Mouse (Mus musculus): ENCODE results near the gene Ccng2.

The Ccng2 gene

DNA sequence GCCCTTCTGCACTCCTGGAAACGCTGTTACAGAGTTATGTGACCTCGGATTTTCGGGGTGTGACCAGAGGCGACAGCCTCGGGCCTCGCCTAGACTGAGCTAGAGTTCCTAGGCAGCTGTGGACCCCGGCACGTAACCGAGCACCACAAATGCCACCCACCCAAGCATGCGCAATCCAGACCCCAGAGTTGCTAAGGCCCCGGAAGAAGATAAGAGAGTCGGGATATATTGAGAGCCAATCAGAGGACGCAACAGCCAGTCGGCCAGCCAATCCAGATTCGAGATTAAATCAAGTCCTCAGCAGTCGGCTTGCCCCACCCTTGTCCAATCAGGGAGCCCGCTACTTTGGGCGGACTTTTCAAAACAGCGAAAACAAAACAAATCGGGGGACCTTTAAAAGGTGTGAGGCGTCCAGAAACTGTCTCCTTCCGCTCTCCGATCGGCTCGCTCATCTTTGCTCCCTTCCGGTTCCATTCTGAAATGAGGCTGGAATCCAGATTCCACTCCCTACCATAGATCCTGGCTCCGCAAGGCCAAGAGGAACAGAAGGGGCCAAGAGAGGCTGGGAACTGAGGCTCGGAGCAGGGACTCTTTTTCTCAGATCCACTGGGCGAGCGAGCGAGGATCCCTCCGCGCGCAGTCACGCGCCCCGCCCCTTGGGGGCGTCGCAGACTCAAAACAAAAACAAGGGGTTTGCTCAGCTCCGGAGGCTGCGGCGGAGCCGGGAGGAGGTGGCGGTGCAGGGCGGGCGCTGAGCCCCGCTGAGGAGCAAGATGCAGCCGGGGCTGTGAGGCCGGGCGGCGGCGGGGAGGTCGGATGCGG, at the start of gene Ccng2:
Ccng2 (plus strand) TSS at position 375 of the 822 bp plus-strand sequence.
- DNase-seq (ENCODE audit: extremely low spot score): peak; percentile 92

DNA sequence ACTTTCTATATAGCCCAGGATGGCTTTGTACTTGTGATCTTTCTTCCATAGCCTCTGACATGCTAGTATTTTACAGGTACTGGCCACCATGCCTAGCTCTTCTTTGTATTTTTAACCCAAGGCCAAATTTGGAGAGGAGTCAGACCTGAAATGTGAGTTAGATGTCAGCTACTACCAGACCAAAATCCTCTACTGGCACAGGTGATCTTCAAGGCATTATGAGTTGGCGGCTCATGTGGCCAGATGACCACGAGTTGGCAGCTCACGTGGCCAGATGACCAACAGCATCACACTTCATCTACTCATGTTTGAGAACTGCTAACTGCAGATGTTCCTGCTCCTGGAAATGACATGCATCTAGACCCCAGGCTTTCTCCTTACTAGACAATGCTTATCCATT, 48.7 kb upstream of the Ccng2 start:
- DNase-seq (ENCODE audit: extremely low spot score): no peak

DNA sequence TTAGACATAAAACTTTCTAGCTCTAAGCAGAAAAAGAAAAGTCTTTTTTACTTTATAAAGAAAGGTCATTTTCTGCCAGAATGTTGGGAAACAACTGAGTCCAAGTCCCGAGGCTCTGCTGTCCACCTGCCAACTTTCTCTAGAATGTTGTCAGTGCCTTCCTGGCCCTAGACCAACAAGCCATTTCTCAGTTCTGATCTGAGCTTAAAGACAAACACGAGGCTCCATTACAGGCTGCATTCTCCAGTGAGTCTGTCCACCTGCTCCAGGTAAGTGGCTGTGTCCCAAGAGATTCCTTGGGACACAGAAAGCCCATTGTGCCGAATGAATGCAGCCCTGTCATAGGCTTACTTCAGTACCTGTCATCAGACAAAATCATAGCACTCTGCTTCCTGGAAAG, 45.4 kb upstream of the Ccng2 start:
- no peak for DNase-seq (ENCODE audit: extremely low spot score)

DNA sequence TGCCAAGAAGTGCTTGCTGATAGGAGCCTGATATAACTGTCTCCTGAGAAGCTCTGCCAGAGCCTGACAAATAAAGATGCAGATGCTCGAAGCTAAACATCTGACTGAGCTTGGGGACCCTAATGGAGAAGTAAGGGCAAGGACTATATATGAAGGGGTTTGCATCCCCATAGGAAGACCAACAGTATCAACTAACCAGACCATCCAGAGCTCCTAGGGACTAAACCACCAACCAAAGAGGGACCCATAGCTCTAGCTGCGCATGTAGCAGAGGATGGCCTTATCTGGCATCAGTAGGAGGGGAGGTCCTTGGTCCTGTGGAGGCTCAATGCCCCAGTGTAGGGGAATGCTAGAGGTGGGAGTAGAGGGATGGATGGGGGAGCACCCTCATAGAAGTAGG, 42.5 kb upstream of the Ccng2 start:
- DNase-seq (ENCODE audit: extremely low spot score): no peak

DNA sequence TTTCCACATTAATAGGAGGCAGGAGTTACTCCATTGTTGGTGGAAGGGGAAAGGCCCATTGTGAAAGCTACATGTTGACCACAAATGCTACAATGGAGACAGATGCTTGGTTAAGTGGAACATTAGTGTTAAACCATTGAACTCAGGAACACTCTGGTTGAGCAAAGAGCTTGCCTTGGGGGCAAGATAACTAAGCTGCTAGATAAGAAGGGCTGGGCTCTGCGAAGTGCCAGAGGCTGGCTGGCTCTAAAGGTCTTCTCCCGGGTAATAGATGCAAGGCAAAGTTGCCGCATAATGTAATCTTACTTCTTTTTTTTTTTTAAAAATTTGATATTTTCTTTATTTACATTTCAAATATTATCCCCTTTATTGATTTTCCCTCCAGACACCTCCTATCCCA, 39.9 kb upstream of the Ccng2 start:
- DNase-seq (ENCODE audit: extremely low spot score): no peak

DNA sequence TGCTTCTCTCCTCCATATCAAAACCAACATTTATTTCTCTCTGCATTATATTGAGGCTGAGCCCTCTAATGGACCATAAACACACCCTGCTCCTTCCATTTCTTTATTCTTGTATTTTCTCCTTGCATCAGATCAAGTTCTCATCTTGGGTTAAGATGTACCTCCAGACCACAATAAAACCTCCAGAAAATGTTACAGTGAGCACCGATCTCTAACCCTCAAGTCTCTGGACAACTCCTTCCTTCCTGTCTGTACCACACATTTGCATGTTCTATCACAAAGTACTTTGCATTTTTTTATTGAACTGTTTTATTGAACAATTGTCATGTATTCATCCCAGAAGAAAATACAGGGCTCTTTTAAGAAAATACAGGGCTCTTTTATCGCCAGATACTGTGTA, 37.5 kb upstream of the Ccng2 start:
- DNase-seq (ENCODE audit: extremely low spot score): no peak

DNA sequence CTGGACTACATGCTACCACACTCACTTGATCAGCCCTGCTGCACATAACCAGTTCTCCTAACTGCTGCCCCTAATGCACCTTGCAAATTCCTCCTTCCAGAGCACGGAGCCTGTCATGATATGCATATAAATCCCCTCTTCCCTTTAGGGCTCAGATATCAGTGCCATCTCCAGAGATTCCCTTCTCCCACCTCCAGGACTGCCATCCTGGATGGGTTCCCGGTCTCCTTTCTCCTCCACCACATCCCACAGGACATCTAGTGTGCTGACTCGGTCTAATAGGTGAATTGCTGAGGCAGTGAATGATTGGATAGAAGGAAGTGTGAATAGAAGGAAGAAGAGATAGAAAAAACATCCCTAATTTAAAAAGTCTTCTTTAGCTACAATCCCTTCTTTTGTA, 35.3 kb upstream of the Ccng2 start:
- DNase-seq (ENCODE audit: extremely low spot score): no peak

DNA sequence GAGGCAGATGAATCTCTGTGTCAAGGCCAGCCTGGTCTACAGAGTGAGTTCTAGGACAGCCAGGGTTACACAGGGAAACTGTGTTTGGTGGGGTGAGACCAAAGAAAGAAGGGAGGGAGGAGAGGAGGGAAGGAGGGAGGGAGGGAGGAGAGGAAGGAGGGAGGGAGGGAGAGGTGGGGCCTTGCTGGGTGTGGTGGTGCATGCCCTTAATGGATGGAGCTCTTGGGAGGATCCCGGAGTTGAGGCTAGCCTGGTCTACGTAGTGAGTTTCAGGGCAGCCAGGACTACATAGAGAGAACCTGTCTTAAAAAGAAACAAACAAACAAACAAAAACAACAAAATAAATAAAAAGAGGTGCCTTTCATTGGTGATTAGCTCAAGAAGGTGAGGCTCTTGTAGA, 34.2 kb upstream of the Ccng2 start:
- no peak for DNase-seq (ENCODE audit: extremely low spot score)

DNA sequence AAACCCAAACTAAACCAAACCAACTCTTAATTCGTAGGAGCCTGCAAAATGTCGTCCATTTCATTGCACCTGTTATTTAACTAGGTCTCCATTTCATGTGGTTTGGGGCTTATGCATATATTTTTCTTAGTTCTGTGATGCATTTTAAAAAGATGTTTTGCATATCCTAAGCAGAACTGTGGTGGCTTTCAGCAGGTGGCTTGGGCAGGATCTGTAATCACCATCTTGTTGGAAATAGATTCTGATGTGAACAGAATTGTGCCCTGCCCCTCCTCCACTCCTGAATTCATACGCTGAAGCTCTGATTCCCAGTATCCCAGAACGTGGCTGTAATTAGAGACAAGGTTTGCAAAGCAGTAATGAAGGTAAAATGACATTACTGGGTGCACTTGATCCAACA, 32.9 kb upstream of the Ccng2 start:
- no peak for DNase-seq (ENCODE audit: extremely low spot score)

DNA sequence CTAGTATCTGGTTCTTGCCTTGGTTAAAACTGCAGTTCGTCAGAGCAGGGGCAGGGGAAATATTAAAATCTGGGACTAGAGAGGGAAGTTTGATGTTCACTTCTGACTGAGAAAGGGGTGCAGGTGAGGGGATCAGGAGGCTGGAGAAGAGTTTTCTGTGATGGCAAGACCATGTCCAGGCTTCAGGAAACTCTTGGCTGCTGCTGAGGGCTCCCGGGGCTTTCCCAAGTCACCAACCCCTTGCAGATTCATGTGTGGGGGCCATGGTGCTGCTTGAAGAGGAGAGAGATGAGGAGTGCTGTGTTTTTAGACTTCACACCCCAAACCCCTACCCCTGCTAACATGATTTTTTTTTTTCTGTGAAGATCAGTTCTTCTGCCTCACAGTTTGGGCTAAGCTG, 32.5 kb upstream of the Ccng2 start:
- DNase-seq (ENCODE audit: extremely low spot score): no peak

DNA sequence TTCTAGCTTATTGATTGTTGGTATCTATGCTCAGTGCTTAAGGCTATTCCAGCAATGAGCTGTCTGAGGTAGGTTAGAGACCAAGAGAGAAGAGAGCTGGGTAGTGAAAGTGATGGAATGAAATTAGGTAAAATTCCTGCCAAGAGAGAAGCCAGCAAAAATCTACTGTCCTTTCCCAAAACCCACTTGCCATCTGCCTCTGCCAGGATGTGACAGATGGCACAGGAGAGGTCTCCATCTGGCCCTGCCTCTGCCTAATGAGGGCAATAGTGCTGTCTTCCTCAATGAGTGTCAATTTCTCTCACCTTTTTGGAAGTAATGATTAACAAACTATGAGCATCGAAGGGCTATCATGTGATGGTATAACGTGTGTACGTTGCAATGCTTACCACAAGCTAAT, 31.2 kb upstream of the Ccng2 start:
- DNase-seq (ENCODE audit: extremely low spot score): no peak

DNA sequence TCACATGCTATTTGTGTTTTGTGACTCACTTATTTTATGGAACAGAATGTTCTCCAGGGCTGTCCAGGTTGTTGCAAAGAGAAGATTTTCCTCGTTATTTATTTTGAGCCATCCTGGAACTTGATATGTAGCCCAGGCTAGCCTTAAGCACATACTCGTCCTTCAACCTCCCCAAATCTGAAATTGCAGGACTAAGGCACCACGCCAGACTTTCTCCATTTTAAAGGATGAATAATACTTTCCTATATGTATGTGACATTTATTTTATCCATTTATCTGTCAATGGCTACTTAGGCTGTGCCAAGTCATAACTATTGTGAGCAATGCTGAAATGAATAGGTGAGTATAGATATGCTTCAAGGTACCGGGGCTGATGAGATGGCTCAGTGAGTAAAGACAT, 30.5 kb upstream of the Ccng2 start:
- no peak for DNase-seq (ENCODE audit: extremely low spot score)

DNA sequence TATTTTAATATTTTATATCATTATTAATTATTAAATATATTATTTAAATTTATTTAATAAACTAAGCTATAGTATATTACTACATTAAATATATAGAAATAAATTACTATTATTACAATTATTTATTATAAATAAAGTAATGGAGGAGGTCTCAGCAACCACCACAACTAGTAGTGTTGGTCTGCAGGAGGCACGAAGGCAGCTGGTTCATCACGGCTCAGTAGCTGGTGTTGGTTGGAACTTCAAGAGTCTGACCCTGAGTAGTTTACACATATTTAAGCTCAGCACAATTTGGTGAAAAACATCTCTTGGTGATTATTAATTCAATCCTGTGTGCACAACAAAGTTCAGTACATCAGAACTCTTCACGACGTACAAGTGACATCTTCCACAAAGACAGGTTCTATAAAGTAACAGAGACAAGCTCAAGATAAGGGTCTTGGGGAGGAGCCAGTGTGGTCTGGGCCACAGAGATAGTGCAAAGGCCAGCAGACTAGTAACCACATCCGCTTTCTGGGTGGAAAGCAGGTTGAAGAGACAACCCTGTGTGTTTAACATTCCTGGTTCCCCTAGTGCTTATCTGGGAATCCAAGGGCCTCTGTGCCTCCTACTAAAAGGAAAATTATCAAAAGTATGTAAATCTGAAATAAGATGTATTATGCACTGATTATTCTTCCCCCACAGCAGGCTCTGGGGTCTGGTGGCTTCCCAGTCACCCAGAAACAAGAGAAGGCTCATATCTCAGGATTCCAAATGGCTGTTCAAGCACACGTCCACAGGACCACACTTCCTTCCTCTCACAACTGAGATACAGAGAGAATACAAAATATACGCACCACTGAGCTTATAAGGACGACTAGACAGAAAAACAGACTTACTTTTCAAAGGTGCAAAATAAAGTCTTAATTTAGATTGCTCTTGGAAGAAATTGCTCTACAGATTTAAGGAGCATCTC, 27.2 kb upstream of the Ccng2 start:
- no peak for DNase-seq (ENCODE audit: extremely low spot score)

DNA sequence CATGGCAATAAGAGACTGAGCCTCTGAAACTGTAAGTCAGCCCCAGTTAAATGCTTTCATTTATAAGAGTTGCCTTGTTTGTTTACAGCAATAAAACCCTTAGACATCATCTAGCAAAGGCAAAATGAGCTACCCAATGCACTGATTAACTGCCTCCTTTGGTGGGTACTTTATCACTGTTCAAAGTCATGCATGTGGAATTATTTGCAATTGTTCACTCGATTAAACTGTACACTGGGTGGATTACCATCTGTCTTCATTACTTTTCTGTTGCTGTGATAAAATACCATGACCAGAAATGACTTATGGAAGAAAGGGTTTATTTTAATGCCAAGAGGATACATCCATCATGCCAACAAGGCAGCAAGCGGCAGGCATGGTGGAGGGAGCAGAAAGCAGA, 21.8 kb upstream of the Ccng2 start:
- no peak for DNase-seq (ENCODE audit: extremely low spot score)

DNA sequence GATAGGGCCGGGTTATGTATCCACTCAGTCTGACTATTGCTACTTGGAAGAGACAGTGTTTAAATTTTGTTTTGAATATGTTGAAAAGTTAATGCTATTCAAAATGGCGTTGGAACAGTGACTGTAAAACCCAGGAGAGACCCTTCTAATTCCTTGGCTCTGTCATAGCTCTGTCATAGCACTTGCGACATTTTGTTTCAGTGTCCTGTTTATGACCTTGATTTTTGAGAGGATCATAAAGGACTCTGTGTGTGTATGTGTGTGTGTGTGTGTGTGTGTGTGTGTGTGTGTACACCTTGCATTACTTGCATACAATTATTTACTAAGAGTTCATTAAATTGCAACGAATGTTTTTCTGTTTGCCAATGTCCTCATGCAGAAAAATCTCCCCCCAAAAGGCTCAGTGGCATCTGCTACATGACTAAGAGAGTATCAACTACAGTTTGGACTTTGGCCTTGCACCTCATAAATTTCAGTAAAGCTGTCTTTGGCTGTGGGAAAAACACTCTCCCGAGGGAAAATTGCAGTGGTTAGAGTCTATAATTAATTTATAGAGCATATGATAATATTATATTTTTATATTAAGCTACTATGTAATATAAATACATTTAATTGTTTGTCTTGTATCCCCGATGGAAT, 17.0 kb upstream of the Ccng2 start:
- DNase-seq (ENCODE audit: extremely low spot score): no peak

DNA sequence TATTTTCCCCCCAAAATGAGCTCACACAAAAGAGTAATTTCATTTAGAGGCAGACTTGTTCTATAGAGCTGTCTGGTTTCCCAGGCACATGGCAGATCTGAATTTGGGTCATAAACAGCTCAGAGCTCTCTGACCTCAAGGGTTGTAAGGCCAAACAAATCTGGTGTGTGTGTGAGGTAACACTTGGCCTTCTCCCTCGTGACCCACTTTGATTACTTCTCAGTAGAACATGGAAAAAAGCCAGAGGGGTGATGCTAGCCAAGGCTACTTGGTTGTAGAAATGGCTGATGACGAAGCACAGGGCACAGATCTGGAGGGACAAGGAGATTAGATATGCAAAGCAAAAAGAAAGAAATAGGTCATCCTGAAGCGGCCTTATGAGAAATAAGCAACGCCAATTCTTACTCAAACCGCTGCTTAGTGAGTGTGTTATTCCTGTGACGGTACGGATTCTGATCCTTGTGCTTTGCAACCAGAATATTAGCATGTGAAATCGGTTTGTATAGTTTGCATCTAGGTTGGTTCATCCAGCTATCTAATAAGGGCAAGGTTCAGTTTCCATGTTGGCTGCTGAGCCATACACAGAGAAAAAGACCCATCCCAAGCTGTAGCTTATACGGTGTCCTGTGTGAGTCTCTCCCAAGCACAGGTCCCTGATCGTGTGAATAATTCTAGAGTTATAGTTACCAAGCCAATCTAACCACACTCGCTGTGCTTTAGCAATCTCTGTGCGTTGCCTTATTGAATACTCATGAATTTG, 15.9 kb upstream of the Ccng2 start:
- DNase-seq (ENCODE audit: extremely low spot score): no peak

DNA sequence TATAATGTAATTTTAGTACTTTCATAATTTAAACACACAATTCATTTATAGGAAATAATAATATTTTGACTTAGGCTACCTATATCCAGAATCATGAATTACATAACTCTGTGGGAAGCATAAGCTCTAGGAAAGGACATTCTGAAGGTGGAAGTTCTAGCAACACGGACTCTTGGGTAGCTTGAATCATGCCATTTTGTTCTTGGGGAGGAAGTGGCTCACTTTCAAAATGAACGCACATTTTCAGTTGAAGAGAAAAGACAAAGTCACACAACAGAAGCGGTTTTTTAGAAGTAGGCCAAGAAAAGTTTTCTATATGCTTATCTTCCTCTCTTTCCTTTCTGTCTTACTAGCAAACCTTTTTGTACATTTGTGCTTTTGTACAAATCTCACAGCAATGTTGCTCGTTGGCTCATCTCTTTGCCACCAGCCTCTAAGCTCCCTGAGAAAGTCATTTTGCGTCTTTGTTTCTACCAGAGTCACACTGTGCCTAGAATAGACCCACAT, 11.2 kb upstream of the Ccng2 start:
- DNase-seq (ENCODE audit: extremely low spot score): no peak

DNA sequence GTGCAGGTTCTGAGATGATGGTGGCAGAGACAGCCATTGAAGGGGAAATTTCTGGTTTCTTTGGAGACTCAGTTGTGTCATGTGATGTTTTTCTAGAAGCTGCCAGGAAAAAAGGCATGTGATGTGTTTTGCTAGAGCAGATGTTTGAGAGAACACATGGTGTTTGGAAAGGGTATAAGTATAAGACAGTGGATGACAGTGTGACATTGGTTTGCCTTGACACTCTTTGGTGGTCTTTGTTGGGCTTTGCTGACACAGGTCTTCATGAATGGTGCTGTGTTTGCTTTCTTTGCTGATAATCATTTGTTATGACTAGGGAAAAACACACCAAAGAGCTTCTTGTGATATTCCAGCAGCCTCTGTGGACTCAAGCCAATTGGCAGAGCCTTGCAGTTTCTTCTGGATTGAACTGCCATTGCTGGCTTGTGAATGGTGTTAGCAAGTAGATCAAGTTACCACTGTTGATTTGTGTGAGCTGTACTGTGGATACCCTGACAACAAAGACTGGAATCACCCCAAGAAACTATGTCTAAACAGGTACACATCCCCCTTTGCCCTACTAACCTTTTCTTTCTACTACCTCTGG, 10.1 kb upstream of the Ccng2 start:
- DNase-seq (ENCODE audit: extremely low spot score): no peak

DNA sequence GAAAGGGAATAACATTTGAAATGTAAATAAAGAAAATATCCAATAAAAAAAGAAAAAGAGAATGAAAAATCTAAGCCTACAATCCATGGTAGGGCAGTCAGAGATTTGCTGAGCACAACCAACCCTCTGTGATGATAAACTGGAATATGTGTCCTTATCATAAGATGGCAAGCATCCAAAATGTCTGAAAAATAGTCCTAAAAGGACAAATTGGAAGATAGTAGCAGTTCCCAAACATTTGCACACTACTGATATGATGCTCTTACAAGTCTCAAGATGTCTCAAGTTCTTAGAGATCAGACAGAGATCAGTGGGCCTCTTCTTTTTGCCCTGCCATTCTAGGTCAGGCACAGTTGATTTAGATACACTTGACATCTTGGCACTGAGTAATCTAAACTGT, 7.7 kb upstream of the Ccng2 start:
- no peak for DNase-seq (ENCODE audit: extremely low spot score)

DNA sequence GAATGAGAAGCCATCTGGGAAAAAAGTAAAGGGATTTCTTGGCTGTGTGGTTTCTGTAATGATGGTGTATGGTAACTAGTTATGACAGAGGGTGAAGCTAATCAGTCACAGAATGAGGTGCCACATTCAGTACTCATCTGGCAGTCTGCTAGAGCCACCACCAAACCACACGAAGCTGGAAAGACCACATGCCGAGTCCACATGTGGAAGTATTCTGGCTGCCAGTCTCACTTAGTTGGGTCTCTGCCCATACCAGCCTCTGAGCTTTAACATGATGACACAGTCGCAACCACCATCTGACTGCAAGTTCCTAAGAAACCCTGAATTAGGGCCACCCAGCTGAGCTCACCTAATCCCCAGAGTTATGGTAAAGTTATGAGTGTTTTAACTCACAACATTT, 6.1 kb upstream of the Ccng2 start:
- no peak for DNase-seq (ENCODE audit: extremely low spot score)

DNA sequence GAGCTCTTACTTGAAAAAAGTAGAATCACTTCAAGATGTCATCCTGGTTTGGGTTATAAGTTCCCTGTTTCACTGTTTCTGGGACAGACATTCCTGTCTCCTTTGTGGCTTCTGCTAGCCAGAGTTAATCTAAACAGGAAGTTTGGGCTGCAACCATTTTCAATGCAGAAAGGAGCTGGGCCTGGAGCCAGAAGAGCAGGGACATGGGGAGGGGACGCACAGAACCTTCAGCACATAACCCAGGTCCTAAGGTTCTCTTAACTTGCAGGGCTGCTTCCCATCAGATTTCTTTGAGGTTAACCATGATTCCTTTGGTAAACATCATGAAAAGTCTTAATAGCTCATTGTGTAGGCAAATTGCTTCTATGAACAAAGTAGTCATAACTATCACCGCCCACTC, 4.3 kb upstream of the Ccng2 start:
- no peak for DNase-seq (ENCODE audit: extremely low spot score)

Measured in embryo, embryonic 9.5 days (tissue).